Mouse (Mus musculus) forebrain, embryonic 15.5 days (tissue): Measurements from ENCODE around the gene Me1. TPM values are rescaled to one million over a fixed set of nuclear protein-coding genes. Genes with fewer than 3 reads are reported as not detected.

Experiments used
- ATAC-seq: fragments of 200-750 bp; cut with Nextera tagmentation; replicated peaks from 2 replicates; pipeline ENCODE4 v1.8.0; 2017; ENCODE audit warnings: mild to moderate bottlenecking, moderate TSS enrichment, moderate library complexity
- H3K27ac ChIP-seq: fragments of 300-500 bp; sonication (generic); replicated peaks from 2 replicates; pipeline ENCODE4 v1.5.1; 2015; ENCODE audit warnings: mild to moderate bottlenecking, inconsistent platforms
- H3K27me3 ChIP-seq: fragments of 300-500 bp; sonication (generic); 2 replicates; pipeline ENCODE4 v1.6.1; 2015; ENCODE audit warnings: inconsistent platforms
- H3K36me3 ChIP-seq: fragments of 300-500 bp; sonication (generic); 2 replicates; pipeline ENCODE4 v1.6.1; 2015; ENCODE audit warnings: mild to moderate bottlenecking, inconsistent platforms
- H3K4me1 ChIP-seq: fragments of 300-500 bp; sonication (generic); 2 replicates; pipeline ENCODE4 v1.6.1; 2015; ENCODE audit warnings: inconsistent platforms
- H3K4me2 ChIP-seq: fragments of 300-500 bp; sonication (generic); replicated peaks from 2 replicates; pipeline ENCODE4 v1.6.1; 2015; ENCODE audit warnings: mild to moderate bottlenecking, inconsistent platforms
- H3K4me3 ChIP-seq: fragments of 300-500 bp; sonication (generic); 2 replicates; pipeline ENCODE4 v1.5.1; 2015; ENCODE audit warnings: mild to moderate bottlenecking, inconsistent platforms
- H3K9ac ChIP-seq: fragments of 300-500 bp; sonication (generic); replicated peaks from 2 replicates; pipeline ENCODE4 v1.6.1; 2015; ENCODE audit warnings: mild to moderate bottlenecking, inconsistent platforms
- H3K9me3 ChIP-seq: fragments of 300-500 bp; sonication (generic); 2 replicates; pipeline ENCODE4 v1.6.1; 2016; ENCODE audit warnings: inconsistent platforms
- WGBS: fragments of 180-500 bp; shearing (Covaris S2); methylation state at CpG from one replicate; pipeline ENCODE4 v1.1.7; 2015; ENCODE audit warnings: mixed read lengths; 5-methylcytosine and 5-hydroxymethylcytosine counted together
- polyA plus RNA-seq: library from polyadenylated mRNA; unstranded; fragments of >200 nt; fragmentation: Nextera tagmentation; extraction: Ambion mirVana; gene quantifications from 2 replicates; pipeline ENCODE4 v1.2.1, GENCODE M21; 2015

The Me1 gene
- polyA plus RNA-seq, 1 experiment from 2014 or later, result 20.2 TPM

- ATAC-seq, result peak; percentile 63
Observed at GRCm38 (mm10) chr9:86726381-86726720, 30.6 kb upstream of the Me1 start.

GRCm38 (mm10) chr9:86725604-86726380, 30.0 kb upstream of the Me1 start:
- no peak overlapping the region for H3K9ac ChIP-seq
- no peaks in the 10 kb centered on the region for H3K36me3 ChIP-seq
- WGBS, result 10% methylated on average over 7 of the region's 7 CpGs
- ATAC-seq, result peak; percentile 91
- H3K4me2 ChIP-seq, result no peak overlapping the region; the same call in 1 of the 2 replicates
- peaks cover 11% of the 10 kb centered on the region for H3K4me1 ChIP-seq
- H3K9me3 ChIP-seq, result no peaks in the 10 kb centered on the region
- peak overlapping the region; percentile 73 for H3K27ac ChIP-seq
- H3K4me3 ChIP-seq, result no peak overlapping the region
- no peaks in the 10 kb centered on the region for H3K27me3 ChIP-seq

More at GRCm38 (mm10) chr9:86726381-86726720, 30.6 kb upstream of the Me1 start:
- 61% methylated on average over 5 of the region's 5 CpGs for WGBS
- Histone ChIP-seq H3K4me3 (no peak overlapping the region), H3K27ac (peak overlapping the region; percentile 73), H3K4me1 (peaks cover 11% of the 10 kb centered on the region), H3K9ac (no peak overlapping the region), H3K9me3 (no peaks in the 10 kb centered on the region), H3K36me3 (no peaks in the 10 kb centered on the region), H3K4me2 (no peak overlapping the region), H3K27me3 (no peaks in the 10 kb centered on the region)

- no peaks in the 10 kb centered on the region for H3K36me3 ChIP-seq
- no peak overlapping the region for H3K4me3 ChIP-seq
- no peak for ATAC-seq
- H3K27me3 ChIP-seq, result no peaks in the 10 kb centered on the region
- no peak overlapping the region for H3K4me2 ChIP-seq
- no peaks in the 10 kb centered on the region for H3K9me3 ChIP-seq
- peak overlapping the region; percentile 73 for H3K27ac ChIP-seq
- peaks cover 11% of the 10 kb centered on the region for H3K4me1 ChIP-seq
- WGBS, result 92% methylated on average over 4 of the region's 4 CpGs
- H3K9ac ChIP-seq, result no peak overlapping the region
Observed at GRCm38 (mm10) chr9:86725066-86725465, 29.3 kb upstream of the Me1 start.

DNA sequence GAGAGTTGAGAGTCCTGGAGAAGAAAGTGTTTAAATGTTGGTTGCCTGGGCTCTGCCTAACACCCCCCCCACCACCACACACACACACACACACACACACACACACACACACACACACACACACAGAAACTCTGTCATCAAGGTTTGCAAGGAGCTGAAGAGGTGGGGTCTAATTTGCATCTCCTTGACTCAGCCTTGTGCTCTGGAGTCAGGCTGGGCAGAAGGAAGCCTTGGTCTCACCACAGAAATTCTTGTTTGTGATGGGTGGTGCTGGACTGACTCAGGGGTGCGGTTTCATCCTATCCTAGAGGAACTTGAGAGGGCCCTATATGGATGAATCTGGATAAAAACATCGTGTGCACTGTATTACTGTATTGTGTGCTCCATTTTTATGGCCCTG, 25.0 kb upstream of the Me1 start:
- Histone ChIP-seq H3K27ac (no peak overlapping the region), H3K27me3 (no peaks in the 10 kb centered on the region), H3K36me3 (no peaks in the 10 kb centered on the region), H3K9ac (no peak overlapping the region), H3K4me1 (peaks cover 4% of the 10 kb centered on the region), H3K4me3 (no peak overlapping the region), H3K4me2 (no peak overlapping the region), H3K9me3 (no peaks in the 10 kb centered on the region)
- no peak for ATAC-seq
- WGBS, result 81% methylated on average over 2 of the region's 2 CpGs

GRCm38 (mm10) chr9:86720227-86720626, 24.5 kb upstream of the Me1 start:
- WGBS, result 94% methylated on average over 5 of the region's 5 CpGs
- no peak overlapping the region for H3K9ac ChIP-seq
- no peak overlapping the region for H3K4me3 ChIP-seq
- H3K36me3 ChIP-seq, result no peaks in the 10 kb centered on the region
- H3K4me2 ChIP-seq, result no peak overlapping the region
- H3K4me1 ChIP-seq, result no peaks in the 10 kb centered on the region
- H3K27ac ChIP-seq, result no peak overlapping the region
- H3K27me3 ChIP-seq, result no peaks in the 10 kb centered on the region
- H3K9me3 ChIP-seq, result no peaks in the 10 kb centered on the region
- ATAC-seq, result no peak

GRCm38 (mm10) chr9:86717119-86717518, 21.4 kb upstream of the Me1 start:
- Histone ChIP-seq H3K36me3 (no peaks in the 10 kb centered on the region), H3K9ac (no peak overlapping the region), H3K4me1 (no peaks in the 10 kb centered on the region), H3K9me3 (no peaks in the 10 kb centered on the region), H3K27me3 (no peaks in the 10 kb centered on the region), H3K4me2 (no peak overlapping the region), H3K27ac (no peak overlapping the region), H3K4me3 (no peak overlapping the region)
- WGBS, result 77% methylated on average over 5 of the region's 5 CpGs
- no peak for ATAC-seq

- ATAC-seq, result no peak
- 42% methylated on average over 2 of the region's 2 CpGs for WGBS
Observed at GRCm38 (mm10) chr9:86716540-86716939, 20.8 kb upstream of the Me1 start.

DNA sequence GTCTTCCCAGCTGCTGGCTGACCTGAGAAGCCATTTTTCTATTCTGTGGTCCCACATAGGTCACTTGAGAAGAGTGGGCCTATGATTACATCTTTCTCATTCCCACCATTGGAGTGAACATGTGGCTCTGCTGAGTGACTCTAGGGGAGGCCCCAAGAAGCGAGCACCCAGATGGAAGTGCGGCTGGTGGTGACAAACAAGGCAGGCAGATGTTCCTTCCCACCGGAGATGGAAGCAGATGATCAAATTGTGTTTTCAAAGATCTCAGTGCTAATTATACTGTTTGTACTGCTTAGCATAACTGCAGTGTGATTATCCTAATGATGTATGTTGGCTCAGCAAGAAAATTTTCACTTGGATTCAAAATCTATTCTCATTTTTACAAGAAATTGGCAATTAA, 18.3 kb upstream of the Me1 start:
- no peaks in the 10 kb centered on the region for H3K4me1 ChIP-seq
- no peaks in the 10 kb centered on the region for H3K36me3 ChIP-seq
- no peaks in the 10 kb centered on the region for H3K9me3 ChIP-seq
- no peak overlapping the region for H3K4me3 ChIP-seq
- no peaks in the 10 kb centered on the region for H3K27me3 ChIP-seq
- 54% methylated on average over 3 of the region's 3 CpGs for WGBS
- no peak overlapping the region for H3K9ac ChIP-seq
- peak; percentile 80 for ATAC-seq
- no peak overlapping the region for H3K4me2 ChIP-seq
- no peak overlapping the region for H3K27ac ChIP-seq

More at GRCm38 (mm10) chr9:86716540-86716939, 20.8 kb upstream of the Me1 start:
- Histone ChIP-seq H3K4me1 (no peaks in the 10 kb centered on the region), H3K9ac (no peak overlapping the region), H3K9me3 (no peaks in the 10 kb centered on the region), H3K27ac (no peak overlapping the region), H3K36me3 (no peaks in the 10 kb centered on the region), H3K4me3 (no peak overlapping the region), H3K4me2 (no peak overlapping the region), H3K27me3 (no peaks in the 10 kb centered on the region)

DNA sequence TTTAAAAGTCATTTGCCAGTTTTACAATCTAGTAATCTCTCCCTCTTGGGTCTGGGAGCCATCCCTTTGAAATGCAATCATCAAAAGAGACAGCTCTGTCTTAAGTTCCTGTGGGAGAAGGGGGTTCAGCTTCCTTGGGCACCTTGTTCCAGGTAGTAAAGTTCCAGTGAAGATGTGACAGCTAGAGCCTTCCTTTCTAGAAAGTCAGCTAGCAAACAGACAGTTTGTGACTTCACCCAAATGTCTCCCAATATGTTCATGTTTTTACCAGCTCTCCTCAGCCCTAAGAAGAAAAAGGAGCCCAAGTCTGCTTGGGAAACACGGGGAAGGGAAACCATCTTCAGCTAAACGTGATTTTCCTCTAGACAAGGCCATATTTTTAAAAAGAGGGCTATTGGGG, 16.9 kb upstream of the Me1 start:
- ATAC-seq, result no peak
- H3K27ac ChIP-seq, result no peak overlapping the region
- H3K4me3 ChIP-seq, result no peak overlapping the region
- no peaks in the 10 kb centered on the region for H3K36me3 ChIP-seq
- H3K4me1 ChIP-seq, result no peaks in the 10 kb centered on the region
- H3K9me3 ChIP-seq, result no peaks in the 10 kb centered on the region
- 69% methylated on average over 2 of the region's 2 CpGs for WGBS
- H3K27me3 ChIP-seq, result no peaks in the 10 kb centered on the region
- no peak overlapping the region for H3K9ac ChIP-seq
- no peak overlapping the region for H3K4me2 ChIP-seq

DNA sequence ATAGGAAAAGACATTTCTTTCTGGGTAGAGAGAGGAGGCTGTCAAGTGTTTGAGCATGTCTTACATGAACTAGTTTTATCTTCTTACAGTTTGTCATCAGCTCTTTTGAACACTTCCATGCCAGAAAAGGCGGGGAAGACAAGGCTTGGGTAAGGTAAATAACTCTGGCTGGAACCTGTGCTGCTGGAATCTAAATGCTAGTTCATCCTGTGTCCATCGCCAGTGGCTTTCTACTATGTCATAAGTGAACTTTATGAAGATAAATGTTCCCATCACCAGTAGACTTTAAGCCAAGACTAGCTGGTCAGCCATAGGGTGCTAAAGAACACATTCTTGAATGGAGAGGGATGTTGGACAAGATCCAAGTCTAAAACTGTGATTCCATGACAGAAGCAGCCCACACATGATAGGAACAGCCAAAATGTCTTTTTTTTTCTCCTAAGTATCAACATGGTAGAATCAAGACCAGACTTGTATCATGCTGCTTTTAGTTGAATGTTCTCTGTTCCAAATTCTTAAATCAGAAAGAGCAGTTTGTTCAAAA, 14.4 kb upstream of the Me1 start:
- H3K27me3 ChIP-seq, result no peaks in the 10 kb centered on the region
- H3K4me2 ChIP-seq, result no peak overlapping the region
- 94% methylated on average over 2 of the region's 2 CpGs for WGBS
- ATAC-seq, result no peak
- no peak overlapping the region for H3K4me3 ChIP-seq
- no peaks in the 10 kb centered on the region for H3K9me3 ChIP-seq
- H3K9ac ChIP-seq, result no peak overlapping the region
- no peaks in the 10 kb centered on the region for H3K4me1 ChIP-seq
- no peak overlapping the region for H3K27ac ChIP-seq
- H3K36me3 ChIP-seq, result no peaks in the 10 kb centered on the region

DNA sequence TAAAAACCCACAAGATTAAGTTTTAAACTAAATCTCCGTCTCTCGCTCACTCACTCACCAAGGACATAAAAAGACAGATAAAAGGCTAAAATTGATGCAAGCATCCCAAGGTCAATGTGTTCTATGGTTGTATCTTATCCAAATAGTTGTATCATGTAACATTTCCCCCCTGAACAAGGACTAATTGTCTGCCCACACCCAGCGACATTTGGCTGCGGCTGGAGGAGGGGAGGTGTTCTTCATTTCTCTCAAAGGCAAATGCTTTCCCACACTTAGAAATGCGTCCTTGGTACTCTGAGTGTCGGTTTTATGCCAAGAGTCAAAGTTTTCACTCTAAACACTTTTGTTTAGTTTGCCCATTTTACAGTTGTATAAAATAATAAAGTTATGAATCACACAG, 13.2 kb upstream of the Me1 start:
- Histone ChIP-seq H3K27ac (no peak overlapping the region), H3K9me3 (no peaks in the 10 kb centered on the region), H3K4me2 (no peak overlapping the region), H3K36me3 (no peaks in the 10 kb centered on the region), H3K27me3 (no peaks in the 10 kb centered on the region), H3K9ac (no peak overlapping the region), H3K4me3 (no peak overlapping the region), H3K4me1 (no peaks in the 10 kb centered on the region)
- 80% methylated on average over 6 of the region's 6 CpGs for WGBS
- no peak for ATAC-seq

- Histone ChIP-seq H3K36me3 (no peaks in the 10 kb centered on the region), H3K27me3 (no peaks in the 10 kb centered on the region), H3K9ac (no peak overlapping the region), H3K4me3 (no peak overlapping the region), H3K9me3 (no peaks in the 10 kb centered on the region), H3K4me2 (no peak overlapping the region), H3K4me1 (no peaks in the 10 kb centered on the region), H3K27ac (no peak overlapping the region)
- WGBS, result 72% methylated on average over 1 of the region's 1 CpGs
- ATAC-seq, result no peak
Observed at GRCm38 (mm10) chr9:86707431-86707830, 11.7 kb upstream of the Me1 start.

DNA sequence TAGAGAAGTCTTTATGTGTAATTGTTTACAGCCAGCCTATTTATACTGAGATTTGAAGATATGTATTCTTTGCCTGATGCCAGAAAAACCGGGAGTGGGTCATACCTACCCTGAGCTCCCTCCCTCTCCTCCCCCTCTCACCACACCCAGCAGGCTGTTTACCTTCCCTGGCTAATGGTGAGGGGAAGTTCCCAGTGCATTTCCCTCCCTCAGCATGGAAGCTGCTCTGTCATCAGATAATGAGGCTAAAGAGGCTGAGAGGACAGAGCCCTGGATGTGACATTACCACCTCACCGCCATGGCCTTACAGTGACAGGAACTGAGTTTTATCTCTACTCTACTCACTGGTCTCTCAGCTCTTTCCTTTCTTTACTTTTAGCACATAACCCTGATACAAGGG, 6.1 kb upstream of the Me1 start:
- no peak overlapping the region for H3K4me2 ChIP-seq
- no peaks in the 10 kb centered on the region for H3K27me3 ChIP-seq
- no peaks in the 10 kb centered on the region for H3K4me1 ChIP-seq
- no peak overlapping the region for H3K9ac ChIP-seq
- ATAC-seq, result no peak
- no peaks in the 10 kb centered on the region for H3K36me3 ChIP-seq
- no peak overlapping the region for H3K27ac ChIP-seq
- WGBS, result 25% methylated on average over 2 of the region's 2 CpGs
- no peak overlapping the region for H3K4me3 ChIP-seq
- no peaks in the 10 kb centered on the region for H3K9me3 ChIP-seq
